Mouse (Mus musculus) midbrain, embryonic 14.5 days (tissue): Measurements from ENCODE around the gene Gm43951. TPM values are rescaled to one million over a fixed set of nuclear protein-coding genes. Genes with fewer than 3 reads are reported as not detected.
"Not testable (repeated sequence)": the region's sequence is repeated elsewhere in the genome, so short reads cannot be mapped to it uniquely, and the experiment has no call there.

Source experiments
- ATAC-seq: fragments of 200-750 bp; cut with Nextera tagmentation; 2 replicates; pipeline ENCODE4 v1.8.0; 2017; ENCODE audit warnings: moderate number of reproducible peaks, moderate library complexity; ENCODE audit not compliant: low FRiP score, low TSS enrichment
- DNase-seq: peaks from one replicate; pipeline ENCODE4 v3.0.0-alpha.2; 2015
- H3K27ac ChIP-seq: fragments of 300-500 bp; sonication (generic); replicated peaks from 2 replicates; pipeline ENCODE4 v1.5.1; 2014; ENCODE audit warnings: mild to moderate bottlenecking, low read depth, low read length, moderate library complexity
- H3K27me3 ChIP-seq: fragments of 300-500 bp; sonication (generic); 2 replicates; pipeline ENCODE4 v1.6.1; 2014; ENCODE audit warnings: low read length, control low read depth, mixed read lengths; ENCODE audit not compliant: control insufficient read depth, insufficient read depth
- H3K36me3 ChIP-seq: fragments of 300-500 bp; sonication (generic); 2 replicates; pipeline ENCODE4 v1.6.1; 2014; ENCODE audit warnings: low read length, control low read depth; ENCODE audit not compliant: control insufficient read depth, insufficient read depth
- H3K4me1 ChIP-seq: fragments of 300-500 bp; sonication (generic); 2 replicates; pipeline ENCODE4 v1.6.1; 2014; ENCODE audit warnings: mild to moderate bottlenecking, antibody characterized with exemption, low read length, control low read depth; ENCODE audit not compliant: control insufficient read depth, insufficient read depth
- H3K4me2 ChIP-seq: fragments of 300-500 bp; sonication (generic); 2 replicates; pipeline ENCODE4 v1.6.1; 2014; ENCODE audit warnings: mild to moderate bottlenecking, low read length, moderate library complexity
- H3K4me3 ChIP-seq: fragments of 300-500 bp; sonication (generic); replicated peaks from 2 replicates; pipeline ENCODE4 v1.5.1; 2014; ENCODE audit warnings: low read depth, low read length
- H3K9ac ChIP-seq: fragments of 300-500 bp; sonication (generic); replicated peaks from 2 replicates; pipeline ENCODE4 v1.6.1; 2014; ENCODE audit warnings: mild to moderate bottlenecking, low read length, moderate library complexity
- H3K9me3 ChIP-seq: fragments of 300-500 bp; sonication (generic); 2 replicates; pipeline ENCODE4 v1.6.1; 2016; ENCODE audit warnings: low read length, control low read depth, mixed read lengths; ENCODE audit not compliant: control insufficient read depth
- WGBS: fragments of 180-500 bp; shearing (Covaris S2); extraction: QIAGEN DNeasy Blood & Tissue Kit; methylation state at CpG from one replicate; pipeline ENCODE4 v1.1.7; 2014; 5-methylcytosine and 5-hydroxymethylcytosine counted together
- polyA plus RNA-seq: library from polyadenylated mRNA; unstranded; fragments of >200 nt; fragmentation: Nextera tagmentation; extraction: Ambion mirVana; gene quantifications from 2 replicates; pipeline ENCODE4 v1.2.1, GENCODE M21; 2014

The Gm43951 gene
- polyA plus RNA-seq, 1 experiment from 2014 or later: 0.12 TPM

- Histone ChIP-seq H3K9me3 (no peaks in the 10 kb centered on the region), H3K27ac (no peak overlapping the region), H3K4me2 (no peak overlapping the region), H3K9ac (no peak overlapping the region), H3K27me3 (no peaks in the 10 kb centered on the region), H3K36me3 (peaks cover 56% of the 10 kb centered on the region), H3K4me3 (no peak overlapping the region), H3K4me1 (no peaks in the 10 kb centered on the region)
- WGBS: 90% methylated on average over 4 of the region's 4 CpGs
- ATAC-seq (no peak), DNase-seq (no peak)
Observed at GRCm38 (mm10) chr11:72184252-72184651, 22.4 kb downstream of the Gm43951 start.

- no peak overlapping the region for H3K27ac ChIP-seq
- H3K27me3 ChIP-seq: no peaks in the 10 kb centered on the region
- peaks cover 63% of the 10 kb centered on the region for H3K36me3 ChIP-seq
- no peaks in the 10 kb centered on the region for H3K9me3 ChIP-seq
- 97% methylated on average over 4 of the region's 4 CpGs for WGBS
- H3K4me3 ChIP-seq: no peak overlapping the region
- ATAC-seq (no peak), DNase-seq (no peak)
- no peak overlapping the region for H3K9ac ChIP-seq
- H3K4me1 ChIP-seq: no peaks in the 10 kb centered on the region
- H3K4me2 ChIP-seq: no peak overlapping the region
Observed at GRCm38 (mm10) chr11:72181136-72181535, 25.5 kb downstream of the Gm43951 start.

- WGBS: 91% methylated on average over 5 of the region's 5 CpGs
- no peaks in the 10 kb centered on the region for H3K27me3 ChIP-seq
- H3K9ac ChIP-seq: no peak overlapping the region
- no peak overlapping the region for H3K27ac ChIP-seq
- ATAC-seq (no peak), DNase-seq (no peak)
- H3K4me3 ChIP-seq: no peak overlapping the region
- H3K9me3 ChIP-seq: no peaks in the 10 kb centered on the region
- H3K4me2 ChIP-seq: no peak overlapping the region
- H3K4me1 ChIP-seq: no peaks in the 10 kb centered on the region
- peaks cover 66% of the 10 kb centered on the region for H3K36me3 ChIP-seq
Observed at GRCm38 (mm10) chr11:72180556-72180955, 26.1 kb downstream of the Gm43951 start.

- WGBS: 30% methylated on average over 3 of the region's 3 CpGs
- peaks cover 80% of the 10 kb centered on the region for H3K36me3 ChIP-seq
- no peak overlapping the region for H3K4me2 ChIP-seq
- H3K9me3 ChIP-seq: no peaks in the 10 kb centered on the region
- DNase-seq: peak; percentile 13
- no peak overlapping the region for H3K4me3 ChIP-seq
- no peak overlapping the region for H3K9ac ChIP-seq
- H3K4me1 ChIP-seq: no peaks in the 10 kb centered on the region
- no peaks in the 10 kb centered on the region for H3K27me3 ChIP-seq
- no peak for ATAC-seq
- H3K27ac ChIP-seq: no peak overlapping the region
Observed at GRCm38 (mm10) chr11:72176553-72176952, 30.1 kb downstream of the Gm43951 start.

- 92% methylated on average over 5 of the region's 5 CpGs for WGBS
- H3K36me3 ChIP-seq: peaks cover 76% of the 10 kb centered on the region
- DNase-seq: no peak
Observed at GRCm38 (mm10) chr11:72175966-72176365, 30.7 kb downstream of the Gm43951 start.

GRCm38 (mm10) chr11:72174721-72175120, 31.9 kb downstream of the Gm43951 start:
- DNase-seq (no peak), ATAC-seq (no peak)
- Histone ChIP-seq H3K4me1 (no peaks in the 10 kb centered on the region), H3K27me3 (no peaks in the 10 kb centered on the region), H3K36me3 (peaks cover 70% of the 10 kb centered on the region), H3K9ac (no peak overlapping the region), H3K9me3 (no peaks in the 10 kb centered on the region), H3K27ac (no peak overlapping the region), H3K4me2 (no peak overlapping the region), H3K4me3 (no peak overlapping the region)
- WGBS: 92% methylated on average over 6 of the region's 6 CpGs

More at GRCm38 (mm10) chr11:72175966-72176365, 30.7 kb downstream of the Gm43951 start:
- Histone ChIP-seq H3K4me2 (no peak overlapping the region), H3K27me3 (no peaks in the 10 kb centered on the region), H3K9me3 (no peaks in the 10 kb centered on the region), H3K4me1 (no peaks in the 10 kb centered on the region), H3K9ac (no peak overlapping the region), H3K27ac (no peak overlapping the region), H3K4me3 (no peak overlapping the region)
- no peak for ATAC-seq

GRCm38 (mm10) chr11:72173506-72173905, 33.1 kb downstream of the Gm43951 start:
- H3K36me3 ChIP-seq: peaks cover 69% of the 10 kb centered on the region
- no peak for ATAC-seq

GRCm38 (mm10) chr11:72171906-72172305, 34.7 kb downstream of the Gm43951 start:
- ATAC-seq, DNase-seq, H3K4me1 ChIP-seq, H3K27me3 ChIP-seq, H3K9ac ChIP-seq, H3K9me3 ChIP-seq, H3K4me3 ChIP-seq, H3K27ac ChIP-seq, H3K4me2 ChIP-seq: not testable (repeated sequence)
- 86% methylated on average over 4 of the region's 4 CpGs for WGBS
- H3K36me3 ChIP-seq: peaks cover 70% of the 10 kb centered on the region

More at GRCm38 (mm10) chr11:72173506-72173905, 33.1 kb downstream of the Gm43951 start:
- no peak overlapping the region for H3K4me3 ChIP-seq
- H3K27ac ChIP-seq: no peak overlapping the region
- no peaks in the 10 kb centered on the region for H3K9me3 ChIP-seq
- no peak overlapping the region for H3K9ac ChIP-seq
- no peaks in the 10 kb centered on the region for H3K27me3 ChIP-seq
- H3K4me1 ChIP-seq: no peaks in the 10 kb centered on the region
- DNase-seq: no peak
- 92% methylated on average over 5 of the region's 5 CpGs for WGBS
- H3K4me2 ChIP-seq: no peak overlapping the region

GRCm38 (mm10) chr11:72169871-72170270, 36.8 kb downstream of the Gm43951 start:
- WGBS: 85% methylated on average over 4 of the region's 4 CpGs
- Histone ChIP-seq H3K9ac (no peak overlapping the region), H3K27me3 (no peaks in the 10 kb centered on the region), H3K4me3 (no peak overlapping the region), H3K27ac (no peak overlapping the region), H3K36me3 (peaks cover 71% of the 10 kb centered on the region), H3K4me2 (no peak overlapping the region), H3K9me3 (no peaks in the 10 kb centered on the region), H3K4me1 (no peaks in the 10 kb centered on the region)
- ATAC-seq (no peak), DNase-seq (no peak)
